Mouse (Mus musculus) layer of hippocampus, postnatal 14 days (tissue): ENCODE measurements around the gene Lyst. TPM values are rescaled to one million over a fixed set of nuclear protein-coding genes. Genes with fewer than 3 reads are reported as not detected.

Experiments used
- DNase-seq, 2 experiments: peaks; one replicate each; pipeline ENCODE4 v3.0.0; 2021 to 2022; ENCODE audit warnings: low spot score in 2 of 2, mixed read lengths in 1 of 2
- total RNA-seq, 2 experiments: library from RNA; stranded (reverse); gene quantifications; 2 replicates each; pipeline ENCODE4 v1.2.3; 2021

Lyst gene
- total RNA-seq, 2 experiments from 2014 or later: 60.7 to 67.4 TPM

DNA sequence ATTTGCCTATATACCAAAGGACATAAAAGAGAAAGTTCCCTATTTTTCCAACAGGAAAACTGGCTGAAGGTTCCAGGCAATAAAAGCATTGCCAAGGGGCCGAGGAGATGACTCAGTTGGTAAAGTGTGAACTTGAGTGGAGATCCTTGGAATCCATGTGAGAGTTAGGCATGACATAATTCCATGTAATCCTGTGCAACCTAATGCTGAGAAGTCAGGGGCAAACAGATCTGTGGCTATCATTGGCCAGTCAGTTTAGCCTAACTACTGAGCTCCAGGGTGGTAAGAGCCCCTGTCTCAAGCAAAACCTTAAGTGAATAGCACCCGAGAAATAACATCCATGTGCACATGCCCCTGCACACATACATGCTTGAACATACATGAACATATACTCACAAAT is 17.3 kb upstream of the Lyst start:
- DNase-seq: no peak

DNA sequence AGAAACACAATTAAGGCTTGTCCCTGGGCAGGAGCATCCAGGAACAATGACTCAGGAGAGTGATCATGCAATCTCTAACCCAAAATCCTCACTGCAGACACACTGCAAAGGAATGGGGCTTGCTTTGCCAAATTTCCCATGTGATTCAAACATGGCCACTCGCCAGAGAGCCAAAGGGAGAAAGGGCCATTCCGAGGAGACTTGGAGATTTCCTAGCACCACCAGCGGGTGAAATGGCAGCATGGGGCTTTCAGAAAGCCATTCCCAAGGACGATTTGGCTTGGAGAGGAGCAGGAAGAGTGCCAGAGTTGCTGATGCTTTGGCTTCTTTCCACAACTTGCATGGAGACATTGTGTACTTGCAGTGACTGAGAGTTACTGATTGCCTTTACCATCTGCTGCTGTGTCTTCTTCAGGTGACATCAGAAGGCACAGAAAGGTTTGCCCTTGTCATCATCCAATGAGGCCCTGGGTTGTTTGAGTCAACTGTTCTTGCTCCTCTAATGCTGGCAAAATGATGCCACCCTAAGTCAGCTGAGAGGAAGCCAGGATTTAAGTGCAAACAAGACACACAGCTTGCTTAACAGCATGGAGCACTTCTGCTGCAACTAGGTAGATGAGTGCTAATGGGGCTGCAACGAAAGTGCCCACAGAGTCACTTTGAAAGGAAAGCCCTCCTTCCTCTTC is 16.5 kb upstream of the Lyst start:
- peak; percentile 54 to 60 for DNase-seq

DNA sequence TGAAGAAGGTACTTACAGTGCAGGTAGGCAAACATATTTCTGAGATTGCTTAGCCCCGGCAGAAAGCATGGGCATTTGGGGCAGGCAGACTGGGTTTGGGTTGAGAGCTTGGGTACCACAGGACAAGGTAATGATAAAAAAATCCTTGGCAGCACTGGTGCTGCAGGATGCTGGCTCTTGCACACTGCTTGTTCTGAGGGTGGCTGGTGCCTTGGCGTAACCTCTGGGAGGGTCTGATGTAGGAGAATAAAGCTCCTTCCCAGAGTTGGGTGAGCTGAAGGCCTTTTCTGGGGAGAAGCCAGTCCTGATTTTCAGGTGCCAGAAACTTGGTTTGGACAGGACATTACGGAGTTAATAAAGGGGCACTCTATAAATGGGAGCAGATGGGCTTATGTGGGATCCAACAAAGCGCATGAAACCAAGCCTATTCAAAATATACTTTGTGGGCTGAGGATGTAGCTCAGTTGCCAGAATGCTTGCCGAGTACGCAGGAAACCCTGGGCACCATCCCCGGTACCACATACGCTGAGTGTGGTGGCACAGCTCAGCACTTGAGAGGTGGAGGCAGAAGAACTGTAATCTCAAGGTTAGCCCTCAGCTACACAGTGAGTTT is 15.8 kb upstream of the Lyst start:
- peak; percentile 55 to 75 for DNase-seq

DNA sequence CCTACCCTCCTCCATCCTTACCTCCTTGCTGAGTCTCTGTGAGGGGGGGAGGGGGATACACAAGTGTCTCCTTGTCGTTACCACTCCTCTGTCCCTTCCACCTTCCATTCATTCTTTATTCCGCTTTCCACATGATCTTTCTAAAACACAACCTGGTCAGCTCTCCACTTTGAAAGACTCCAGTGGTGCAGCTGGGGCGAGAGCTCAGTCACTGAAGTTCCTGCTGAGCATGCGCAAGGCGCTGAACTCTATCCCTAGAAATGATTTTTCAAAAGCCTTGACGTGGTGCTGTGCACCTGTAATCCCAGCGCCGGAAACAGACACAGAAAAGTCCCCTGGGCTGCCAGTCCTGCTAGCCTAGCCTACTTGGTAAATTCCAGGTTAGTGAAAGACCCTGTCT is 15.1 kb upstream of the Lyst start:
- DNase-seq: no peak

DNA sequence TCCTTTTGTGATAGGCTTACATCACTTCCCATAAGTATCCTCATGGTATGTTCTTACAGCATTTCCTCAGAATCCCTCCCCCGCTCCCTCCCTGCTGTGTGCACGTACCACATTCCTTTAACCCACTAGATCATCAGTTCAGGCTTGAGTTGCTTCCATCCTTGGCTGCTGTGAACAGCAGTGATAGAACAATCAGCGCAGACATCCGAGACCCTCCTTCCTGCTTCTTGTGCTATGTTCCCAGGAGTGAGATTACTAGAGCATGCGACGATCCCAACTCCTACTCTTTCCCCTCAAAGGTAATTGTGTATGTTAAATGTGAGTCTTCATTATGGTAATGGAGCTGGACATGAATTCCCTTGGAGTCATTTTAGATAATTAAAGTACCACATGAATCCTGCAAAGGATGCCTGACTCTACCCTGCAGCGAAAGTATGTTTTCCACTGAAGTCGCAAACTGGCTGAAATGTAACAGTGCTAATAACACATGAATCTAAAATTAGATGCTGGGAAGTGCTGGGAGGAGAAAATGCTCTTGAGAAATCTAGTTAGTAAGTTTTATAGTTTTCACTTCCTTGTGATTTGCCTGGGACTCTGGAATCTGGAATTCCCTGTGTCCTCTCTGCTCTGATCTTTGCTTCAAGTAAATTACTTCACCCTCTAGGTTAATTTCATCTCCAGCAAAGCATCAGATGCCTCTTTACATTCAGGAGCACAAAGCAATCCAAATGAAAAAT is 13.6 kb upstream of the Lyst start:
- DNase-seq: no peak

DNA sequence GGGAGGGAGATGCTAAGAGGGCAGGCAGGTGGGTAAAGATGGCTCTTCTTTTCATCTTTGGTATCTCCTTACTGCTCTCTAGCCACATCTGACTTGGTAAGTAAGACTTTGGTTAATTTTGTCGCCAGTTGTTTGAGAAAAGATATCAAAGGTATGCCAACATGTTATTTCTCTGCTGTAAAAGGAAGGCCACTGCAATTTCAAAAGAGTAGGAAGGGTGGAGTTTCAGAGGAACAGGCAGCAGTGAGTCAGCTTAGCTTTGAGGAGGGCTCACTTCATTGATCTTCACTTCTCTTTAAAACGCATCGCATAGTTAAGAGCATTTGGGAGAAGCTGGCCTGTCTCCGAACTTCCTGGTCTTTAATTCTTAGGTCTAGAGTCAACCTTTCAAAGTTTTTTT is 8.2 kb upstream of the Lyst start:
- DNase-seq: no peak

DNA sequence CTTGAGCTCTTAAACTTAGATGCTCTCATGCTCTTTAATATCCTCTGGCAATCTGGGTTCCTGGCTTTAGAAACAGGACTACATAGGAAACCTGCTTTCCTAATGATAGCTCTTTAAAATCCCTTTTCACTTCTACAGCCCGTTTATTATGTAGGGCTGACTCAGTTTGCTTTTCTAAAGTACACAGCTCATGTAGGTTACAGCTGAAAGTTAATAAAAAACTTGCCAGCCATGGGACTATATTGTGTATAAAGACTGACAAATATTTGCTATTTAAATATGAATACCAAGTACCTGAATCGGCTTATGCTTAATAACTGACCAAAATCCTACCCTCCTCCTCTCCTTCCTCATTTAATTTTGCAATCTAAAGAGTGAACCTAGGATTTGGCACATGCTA is 6.7 kb upstream of the Lyst start:
- no peak for DNase-seq

DNA sequence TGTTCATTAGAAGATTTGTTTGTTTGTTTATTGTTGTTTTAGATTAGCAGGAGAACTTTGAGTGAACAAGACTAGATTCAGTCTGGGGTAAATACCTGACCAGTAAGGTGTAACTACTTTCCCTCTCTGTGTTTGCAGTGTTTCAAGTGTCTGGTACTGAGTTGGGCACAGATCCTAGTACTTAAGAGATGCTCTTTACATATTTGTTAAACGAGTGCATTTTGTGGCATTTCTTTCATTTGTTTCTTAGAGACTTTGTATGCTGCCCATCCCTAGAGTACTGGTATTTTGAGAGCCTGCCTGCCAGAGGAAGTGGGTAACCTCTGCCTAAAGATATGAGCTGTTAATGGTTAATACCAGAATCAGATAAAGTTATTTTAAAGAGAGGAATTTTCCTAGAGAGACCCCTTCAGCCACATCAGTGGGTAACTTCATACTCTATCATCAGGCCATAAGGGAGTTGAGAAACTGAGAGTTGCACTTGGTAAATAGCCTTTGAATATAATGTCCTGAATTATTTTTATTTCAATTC is 2.5 kb upstream of the Lyst start:
- no peak for DNase-seq

DNA sequence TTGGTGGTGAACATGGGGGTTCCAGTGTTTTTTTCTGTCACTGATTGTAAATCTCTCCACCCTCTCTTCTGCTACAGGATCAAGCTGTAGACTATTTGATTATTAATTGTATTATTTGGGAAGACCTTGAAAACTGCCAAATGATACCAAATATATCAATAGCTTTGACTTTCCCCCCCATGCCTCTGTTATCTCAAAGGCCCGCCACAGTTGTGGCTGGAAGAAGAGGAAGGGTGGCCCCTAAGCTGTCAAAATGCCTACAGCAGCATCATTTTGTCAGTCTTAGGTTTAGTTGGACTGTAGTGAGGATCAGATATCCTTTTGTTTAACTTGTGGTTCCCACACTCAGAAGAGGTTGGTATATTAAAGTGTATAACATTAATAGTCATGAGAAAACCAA is 1.7 kb upstream of the Lyst start:
- no peak for DNase-seq

DNA sequence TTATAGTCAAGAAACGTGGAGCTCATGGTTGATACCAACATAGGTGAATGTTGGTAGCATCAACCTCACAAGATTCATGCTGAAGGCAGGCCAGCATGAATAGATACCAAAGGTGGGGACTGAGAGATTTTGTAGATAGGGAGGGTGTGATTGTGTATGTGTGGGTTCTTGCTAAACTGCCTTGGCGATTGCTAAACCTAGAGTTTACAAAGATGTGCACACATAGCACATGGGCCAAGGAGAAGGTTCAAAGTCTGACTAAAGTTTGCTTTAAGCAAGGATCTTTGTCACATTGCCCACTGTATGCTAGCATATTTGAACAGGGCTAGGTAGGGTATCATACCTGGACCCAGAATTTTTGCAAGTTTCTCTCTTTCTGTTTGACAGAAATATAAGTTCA is 1.2 kb upstream of the Lyst start:
- DNase-seq: no peak

DNA sequence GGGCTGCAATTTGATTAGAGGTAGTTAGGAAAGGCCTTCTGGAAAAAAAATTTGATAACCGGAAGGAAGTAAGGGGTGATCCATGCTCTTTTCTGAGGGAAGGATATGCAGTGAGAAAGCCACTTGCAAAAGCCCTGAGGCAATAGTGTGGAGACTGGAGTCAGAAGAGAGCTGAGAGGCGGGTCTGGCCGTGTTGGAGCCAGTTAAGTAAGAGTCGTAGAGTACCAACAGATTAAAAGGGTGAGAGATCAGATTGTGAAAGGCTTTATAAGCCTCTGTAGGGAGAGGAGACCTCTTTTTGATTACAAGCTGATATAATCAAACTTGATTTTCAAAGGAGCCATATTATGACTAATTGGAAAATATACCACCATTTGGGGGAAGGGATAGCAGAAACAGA is 1.7 kb downstream of the Lyst start:
- no peak for DNase-seq

DNA sequence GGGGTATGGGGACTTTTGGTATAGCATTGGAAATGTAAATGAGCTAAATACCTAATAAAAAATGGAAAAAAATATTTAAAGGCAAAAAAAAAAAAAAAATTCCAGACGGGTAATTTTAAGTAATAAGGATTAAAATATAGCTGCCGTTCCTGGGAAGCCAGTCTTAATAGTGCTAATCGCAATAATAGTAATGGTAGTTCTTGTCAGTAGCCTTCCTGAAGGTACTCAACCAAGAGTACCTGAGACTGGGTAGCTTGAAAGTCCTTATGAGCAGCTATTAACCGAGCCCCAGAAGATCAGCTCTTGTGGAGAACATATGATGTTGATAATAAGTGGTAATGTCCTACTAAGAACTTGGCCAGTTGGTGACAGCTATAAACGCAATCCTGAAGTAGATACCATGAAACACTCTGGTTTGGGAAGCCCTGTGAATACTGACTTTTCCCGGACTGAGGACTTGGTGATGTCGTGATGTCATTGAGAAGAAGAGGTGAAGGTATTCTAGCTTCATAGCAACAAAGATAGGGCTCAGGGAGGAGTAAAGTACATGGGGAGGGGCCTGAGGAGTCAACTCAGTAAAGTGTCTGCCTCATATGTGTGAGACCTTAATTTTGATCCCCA is 6.3 kb downstream of the Lyst start:
- no peak for DNase-seq

DNA sequence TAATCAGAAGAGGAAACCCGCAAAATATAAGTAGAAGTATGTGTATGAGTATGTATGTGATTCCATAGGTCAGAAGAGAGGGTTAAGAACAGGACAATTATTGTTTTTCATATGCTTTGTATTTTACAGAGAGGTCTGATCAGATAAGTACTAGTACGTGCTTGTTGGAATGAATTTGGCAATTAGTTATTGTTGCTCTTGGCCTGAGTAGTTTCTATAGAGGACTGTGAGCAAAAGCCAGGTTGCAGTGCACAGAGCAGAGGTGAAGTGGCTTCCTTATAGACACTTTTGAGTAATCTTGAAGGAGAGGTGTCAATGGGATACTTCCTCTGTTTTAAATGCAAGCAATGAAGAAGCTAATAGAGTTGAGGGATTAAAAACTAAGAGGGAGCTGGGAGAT is 7.7 kb downstream of the Lyst start:
- DNase-seq: no peak

DNA sequence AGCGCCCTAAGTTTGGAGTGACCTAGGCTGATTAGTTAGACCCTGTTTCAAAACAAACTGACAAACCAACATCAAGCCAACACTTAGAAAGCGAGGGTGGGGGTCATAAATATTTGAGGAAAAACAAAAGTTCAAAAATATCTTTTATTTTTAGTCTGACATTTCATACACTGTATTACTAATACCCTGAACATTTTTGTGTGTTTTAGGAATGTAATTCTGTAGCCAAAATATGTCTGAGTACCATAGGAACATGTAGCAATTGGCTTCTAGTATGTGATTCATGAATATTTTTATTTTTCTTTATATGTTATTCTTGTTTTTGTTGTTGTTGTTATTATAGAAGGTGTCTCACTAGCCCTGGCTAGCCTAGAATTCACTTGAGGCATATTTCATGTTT is 11.2 kb downstream of the Lyst start:
- DNase-seq: no peak

DNA sequence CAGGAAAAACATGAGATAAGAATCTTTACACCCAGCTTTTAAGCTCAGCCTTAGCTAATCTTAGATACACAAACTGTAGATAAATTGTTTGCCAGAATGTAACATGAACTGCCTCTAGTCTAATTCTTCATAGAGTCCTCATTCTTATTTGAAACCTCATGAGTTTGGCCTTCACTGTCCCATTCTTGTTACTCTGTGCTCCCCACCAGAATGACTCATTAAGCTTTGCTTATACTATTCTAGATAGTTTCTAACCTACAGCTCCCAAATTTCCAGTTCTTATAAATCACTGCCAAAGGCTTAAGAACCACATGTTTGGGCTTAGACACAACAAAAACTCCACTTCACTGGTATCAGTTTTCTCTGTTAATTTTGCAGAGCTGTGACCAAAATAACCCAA is 16.0 kb downstream of the Lyst start:
- DNase-seq: no peak

DNA sequence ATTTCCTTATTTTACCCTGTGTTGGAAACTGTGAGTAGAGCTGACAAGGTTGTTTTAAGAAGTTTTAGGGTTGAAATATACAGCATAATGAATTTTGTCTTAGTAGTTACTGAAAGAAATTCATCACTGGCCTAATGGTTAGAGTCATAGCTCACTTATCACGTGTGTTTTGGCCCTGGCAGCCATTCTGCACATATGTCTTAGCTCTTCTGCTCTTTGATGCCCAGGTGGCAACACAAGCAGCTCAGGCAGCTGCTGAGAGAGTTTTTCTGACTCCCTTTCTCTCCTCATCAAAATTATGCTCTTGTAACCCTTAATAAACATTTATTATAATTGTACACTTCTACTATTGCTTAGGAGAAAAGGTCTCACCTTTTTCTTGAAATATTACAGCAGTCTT is 18.1 kb downstream of the Lyst start:
- DNase-seq: no peak

DNA sequence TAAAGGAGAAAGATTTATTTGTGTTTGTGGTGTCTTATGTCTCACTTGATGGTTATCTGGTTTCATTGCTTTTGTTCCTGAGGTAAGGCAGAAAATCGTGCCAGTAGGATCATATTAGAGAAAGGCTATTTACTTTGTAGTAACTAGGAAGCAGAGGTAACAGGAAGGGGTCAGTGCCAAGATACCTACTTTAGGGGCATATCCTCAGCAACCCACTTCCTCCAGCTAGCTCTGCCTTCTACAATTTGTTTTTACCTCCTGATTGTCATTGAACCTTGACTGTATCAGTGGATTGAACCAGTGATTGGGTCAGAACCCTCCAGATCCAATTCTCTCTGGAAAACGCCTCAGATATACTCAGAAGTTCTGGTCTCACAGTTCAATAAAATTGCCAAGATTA is 19.5 kb downstream of the Lyst start:
- no peak for DNase-seq

DNA sequence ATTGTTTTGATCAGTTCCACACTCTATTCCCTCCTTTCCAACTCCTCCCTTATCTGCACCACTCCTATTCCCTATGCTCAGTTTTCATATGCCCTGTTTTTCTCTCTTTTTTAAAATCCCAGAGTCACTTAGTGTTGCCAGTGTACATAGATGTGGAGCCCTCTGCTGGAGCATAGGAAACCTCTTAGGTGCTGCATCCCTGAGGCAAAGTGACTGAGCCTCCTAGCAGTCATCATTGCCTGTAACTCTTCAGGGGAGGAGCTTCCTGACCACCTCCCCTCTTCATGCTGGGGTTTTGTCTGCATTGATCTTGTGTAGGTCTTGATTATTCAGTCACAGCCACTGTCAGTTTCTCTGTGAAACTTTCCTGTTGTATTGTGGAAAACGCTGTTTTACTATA is 22.7 kb downstream of the Lyst start:
- DNase-seq: peak in 1 of 2 experiments; percentile 29

DNA sequence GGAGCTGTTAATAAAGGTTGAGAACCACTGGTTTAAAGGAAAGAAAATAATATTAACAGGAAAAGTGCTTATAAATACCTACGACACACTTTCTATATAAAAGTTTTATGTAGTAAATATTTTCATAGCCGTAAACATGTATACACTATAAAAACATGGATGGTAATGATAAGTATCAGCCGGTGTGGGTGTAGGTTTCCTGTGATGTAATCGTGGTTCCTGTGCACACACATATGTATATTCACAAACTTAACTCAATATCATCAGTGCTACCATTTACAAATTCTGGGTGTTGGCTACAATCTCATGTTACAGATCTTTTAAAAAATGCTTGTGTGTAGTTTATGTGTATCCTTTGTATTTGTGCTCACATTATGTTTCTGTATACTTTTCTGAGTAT is 24.0 kb downstream of the Lyst start:
- no peak for DNase-seq

DNA sequence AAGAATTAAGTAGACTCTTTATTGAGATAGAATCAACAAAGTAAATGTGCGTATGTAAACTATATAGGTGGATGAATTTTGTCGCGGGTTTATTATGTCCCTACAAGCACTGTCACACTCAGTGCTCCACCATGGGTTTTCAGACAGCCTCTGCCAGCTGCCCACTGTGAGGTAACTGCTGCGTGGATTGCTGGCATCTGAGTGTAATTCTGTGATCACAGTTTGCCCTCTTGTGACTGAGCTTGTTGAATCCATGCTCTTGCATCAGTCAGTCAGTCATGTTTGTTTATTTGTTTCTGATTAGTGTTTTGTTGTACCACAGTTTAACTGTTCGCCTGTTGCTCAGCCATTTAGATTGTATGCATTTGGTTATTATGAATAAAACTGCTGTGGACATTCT is 31.3 kb downstream of the Lyst start:
- DNase-seq: no peak

DNA sequence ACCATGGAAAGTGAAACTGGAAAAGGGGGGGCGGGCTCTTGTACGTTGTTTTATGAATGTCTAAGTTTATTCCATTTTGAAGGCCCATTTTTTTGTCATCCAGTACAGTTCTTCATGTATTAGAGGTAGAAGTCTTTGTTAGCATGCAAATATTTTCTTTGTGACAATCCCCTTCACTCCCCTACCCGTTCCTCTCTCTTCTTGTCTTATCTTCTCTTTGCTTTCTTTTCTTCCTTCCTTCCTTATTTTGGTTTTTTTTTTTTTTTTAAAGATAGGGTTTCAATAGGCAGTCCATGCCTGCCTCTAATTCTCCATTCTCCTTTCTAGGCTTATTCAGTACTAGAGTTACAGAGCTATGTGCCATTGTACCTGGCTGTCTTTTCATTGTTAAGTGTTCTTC is 32.4 kb downstream of the Lyst start:
- DNase-seq: no peak

DNA sequence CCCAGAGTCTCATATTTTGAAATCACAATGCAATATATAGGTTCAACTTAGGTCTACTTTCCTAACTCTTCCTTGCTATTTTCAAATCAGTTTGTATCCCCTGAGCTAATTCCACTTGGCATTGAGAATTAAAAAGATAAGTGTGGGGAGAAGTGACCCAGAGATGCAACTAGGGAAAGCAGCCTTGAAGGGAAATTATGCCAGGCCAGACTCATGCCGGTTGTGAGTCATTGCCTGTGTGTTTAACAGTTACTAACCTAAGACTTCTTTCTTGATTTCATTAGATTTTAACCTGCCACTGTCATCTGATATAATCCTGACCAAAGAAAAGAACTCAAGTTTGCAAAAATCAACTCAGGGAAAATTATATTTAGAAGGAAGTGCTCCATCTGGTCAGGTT is 43.5 kb downstream of the Lyst start:
- DNase-seq: no peak
